Mouse (Mus musculus) MEL (cell line): ENCODE data around the gene Gm42674. TPM values are rescaled to one million over a fixed set of nuclear protein-coding genes. Genes with fewer than 3 reads are reported as not detected.

ENCODE experiments used
- DNase-seq: peaks from one replicate; pipeline ENCODE4 v3.0.0; 2011; ENCODE audit warnings: low read depth, low spot score
- H3K27ac ChIP-seq: 2 replicates; pipeline ENCODE4 v1.5.1; 2012; ENCODE audit warnings: low read depth, mild to moderate bottlenecking, control low read depth, low read length, moderate library complexity; ENCODE audit not compliant: control insufficient read depth
- H3K27me3 ChIP-seq, 2 experiments: fragments of 150-350 bp in 1 of 2; sonication (generic) in 1 of 2; 2 replicates each; pipeline ENCODE4 v1.6.1; 2012; ENCODE audit warnings: low read length in 2 of 2, mild to moderate bottlenecking in 2 of 2, improper control_type of control experiment in 1 of 2, moderate library complexity in 1 of 2; ENCODE audit not compliant: insufficient read depth in 2 of 2, control insufficient read depth in 1 of 2
- H3K36me3 ChIP-seq, 2 experiments: 2 replicates each; pipeline ENCODE4 v1.6.1; 2012 to 2014; ENCODE audit warnings: low read length in 2 of 2, improper control_type of control experiment in 1 of 2, inconsistent platforms in 1 of 2, mild to moderate bottlenecking in 1 of 2; ENCODE audit not compliant: insufficient read depth in 2 of 2, control insufficient read depth in 1 of 2
- H3K4me1 ChIP-seq, 2 experiments: fragments of 150-350 bp in 1 of 2; sonication (generic) in 1 of 2; 2 replicates each; pipeline ENCODE4 v1.6.1; 2012; ENCODE audit warnings: low read length in 2 of 2, improper control_type of control experiment in 1 of 2, mild to moderate bottlenecking in 1 of 2; ENCODE audit not compliant: insufficient read depth in 2 of 2, control insufficient read depth in 1 of 2
- H3K4me3 ChIP-seq, 2 experiments: fragments of 150-350 bp in 1 of 2; sonication (generic) in 1 of 2; 2 replicates each; pipeline ENCODE4 v1.5.1; 2012; ENCODE audit warnings: low read depth in 2 of 2, low read length in 2 of 2, mild to moderate bottlenecking in 2 of 2, moderate library complexity in 2 of 2, control low read depth in 1 of 2, improper control_type of control experiment in 1 of 2; ENCODE audit not compliant: control insufficient read depth in 1 of 2, insufficient read depth in 1 of 2
- H3K79me2 ChIP-seq: 2 replicates; pipeline ENCODE4 v1.6.1; 2012; ENCODE audit warnings: mild to moderate bottlenecking, low read length, moderate library complexity; ENCODE audit not compliant: control insufficient read depth, poor library complexity, insufficient read depth
- H3K9ac ChIP-seq: 2 replicates; pipeline ENCODE4 v1.6.1; 2012; ENCODE audit warnings: low read depth, mild to moderate bottlenecking, control low read depth, low read length, moderate library complexity; ENCODE audit not compliant: control insufficient read depth, poor library complexity, severe bottlenecking
- H3K9me3 ChIP-seq: fragments of 150-350 bp; sonication (generic); replicated peaks from 2 replicates; pipeline ENCODE4 v1.6.1; 2012; ENCODE audit warnings: mild to moderate bottlenecking, low read length, improper control_type of control experiment, moderate library complexity; ENCODE audit not compliant: insufficient read depth
- BHLHE40 ChIP-seq: IDR thresholded peaks from 2 replicates; pipeline ENCODE4 v1.6.1; 2012; ENCODE audit warnings: low read depth, mild to moderate bottlenecking, inconsistent platforms, low read length, improper control_type of control experiment, borderline replicate concordance
- CTCF ChIP-seq, 3 experiments: IDR thresholded peaks in 2 of 3; conservative IDR thresholded peaks in 1 of 3; 2 replicates each; pipeline ENCODE4 v1.5.1; 2011 to 2012; ENCODE audit warnings: low read length in 3 of 3, low read depth in 2 of 3, mild to moderate bottlenecking in 2 of 3, improper control_type of control experiment in 1 of 3, inconsistent platforms in 1 of 3, mixed read lengths in 1 of 3, moderate library complexity in 1 of 3; ENCODE audit not compliant: control insufficient read depth in 1 of 3, insufficient read depth in 1 of 3, poor library complexity in 1 of 3, severe bottlenecking in 1 of 3
- EP300 ChIP-seq, 2 experiments: IDR thresholded peaks; 2 replicates each; pipeline ENCODE4 v1.6.1; 2011; ENCODE audit warnings: improper control_type of control experiment in 2 of 2, low read length in 2 of 2, low read depth in 1 of 2, mild to moderate bottlenecking in 1 of 2
- GATA1 ChIP-seq: IDR thresholded peaks from 2 replicates; pipeline ENCODE4 v1.6.1; 2011; ENCODE audit warnings: low read depth, low read length, improper control_type of control experiment
- HCFC1 ChIP-seq: IDR thresholded peaks from 2 replicates; pipeline ENCODE4 v1.6.1; 2012; ENCODE audit warnings: low read depth, mild to moderate bottlenecking, inconsistent platforms, low read length, improper control_type of control experiment, moderate library complexity
- MAX ChIP-seq: IDR thresholded peaks from 2 replicates; pipeline ENCODE4 v1.6.1; 2011; ENCODE audit warnings: low read length, improper control_type of control experiment
- MAZ ChIP-seq: IDR thresholded peaks from 2 replicates; pipeline ENCODE4 v1.6.1; 2012; ENCODE audit warnings: low read depth, mild to moderate bottlenecking, inconsistent platforms, low read length, improper control_type of control experiment
- NELFE ChIP-seq: IDR thresholded peaks from 2 replicates; pipeline ENCODE4 v1.6.1; 2011; ENCODE audit warnings: low read depth, low read length, improper control_type of control experiment
- NRF1 ChIP-seq: IDR thresholded peaks from 2 replicates; pipeline ENCODE4 v1.6.1; 2014; ENCODE audit warnings: low read depth, mild to moderate bottlenecking, inconsistent platforms, low read length, improper control_type of control experiment, moderate library complexity; ENCODE audit not compliant: poor library complexity, insufficient read depth, severe bottlenecking
- POLR2A ChIP-seq, 2 experiments: IDR thresholded peaks; 2 replicates each; pipeline ENCODE4 v1.6.1; 2011 to 2012; ENCODE audit warnings: low read length in 2 of 2, mild to moderate bottlenecking in 2 of 2, control low read depth in 1 of 2, improper control_type of control experiment in 1 of 2, low read depth in 1 of 2, moderate library complexity in 1 of 2; ENCODE audit not compliant: control insufficient read depth in 1 of 2, insufficient read depth in 1 of 2, poor library complexity in 1 of 2
- POLR2AphosphoS5 ChIP-seq: IDR thresholded peaks from 2 replicates; pipeline ENCODE4 v1.6.1; 2012; ENCODE audit warnings: low read depth, borderline replicate concordance, mild to moderate bottlenecking, inconsistent platforms, low read length, moderate library complexity, mixed read lengths
- RAD21 ChIP-seq: IDR thresholded peaks from 2 replicates; pipeline ENCODE4 v1.6.1; 2011; ENCODE audit warnings: mild to moderate bottlenecking, low read depth, low read length, improper control_type of control experiment
- SIN3A ChIP-seq: IDR thresholded peaks from 2 replicates; pipeline ENCODE4 v1.6.1; 2012; ENCODE audit warnings: low read length, improper control_type of control experiment, inconsistent platforms
- SMC3 ChIP-seq: IDR thresholded peaks from 2 replicates; pipeline ENCODE4 v1.6.1; 2011; ENCODE audit warnings: low read depth, low read length, improper control_type of control experiment
- TBP ChIP-seq: IDR thresholded peaks from 2 replicates; pipeline ENCODE4 v1.8.0; 2011; ENCODE audit warnings: low read depth, low read length, improper control_type of control experiment
- TCF12 ChIP-seq: IDR thresholded peaks from 2 replicates; pipeline ENCODE4 v1.6.1; 2014; ENCODE audit warnings: low read depth, mild to moderate bottlenecking, inconsistent platforms, low read length, improper control_type of control experiment, moderate library complexity
- ZC3H11A ChIP-seq: IDR thresholded peaks from 2 replicates; pipeline ENCODE4 v1.6.1; 2012; ENCODE audit warnings: low read depth, mild to moderate bottlenecking, inconsistent platforms, low read length, improper control_type of control experiment
- ZMIZ1 ChIP-seq: IDR thresholded peaks from 2 replicates; pipeline ENCODE4 v1.6.1; 2012; ENCODE audit warnings: low read depth, mild to moderate bottlenecking, inconsistent platforms, low read length, improper control_type of control experiment, moderate library complexity
- ZNF384 ChIP-seq: IDR thresholded peaks from 2 replicates; pipeline ENCODE4 v1.6.1; 2012; ENCODE audit warnings: low read depth, mild to moderate bottlenecking, inconsistent platforms, low read length, improper control_type of control experiment
- polyA plus RNA-seq, 2 experiments: library from polyadenylated mRNA; stranded (reverse) in 1 of 2; unstranded in 1 of 2; fragments of >175 nt in 1 of 2; fragments of >200 nt in 1 of 2; gene quantifications; 2 replicates each; pipeline versions ENCODE4 v1.2.1 to v1.2.4; 2012; ENCODE audit warnings: low replicate concordance in 2 of 2, low read depth in 1 of 2; ENCODE audit not compliant: insufficient read length in 2 of 2, insufficient read depth in 1 of 2, missing spikeins in 1 of 2
- total RNA-seq: library from RNA; depleted of rRNA; stranded (reverse); fragments of 300-350 nt; gene quantifications from 2 replicates; pipeline ENCODE4 v1.2.3, GENCODE M21; 2012; rRNA removed

Gm42674 gene
- total and polyA plus RNA-seq, 3 experiments, result not detected

GRCm38 (mm10) chr3:90652878-90653508 is 51.3 kb downstream of the Gm42674 start:
- no peak overlapping the region for H3K4me3 ChIP-seq
- H3K9me3 ChIP-seq, result no peaks in the 10 kb centered on the region
- H3K4me1 ChIP-seq, result no peaks in the 10 kb centered on the region
- H3K27me3 ChIP-seq, result peaks cover 3 to 5% of the 10 kb centered on the region in 2 experiments; a peak in 3 of 4 replicates
- TF ChIP-seq CTCF (IDR thresholded peaks at IDR 0.05 in 2 of 3, conservative IDR thresholded peaks at IDR 0.05 in 1 of 3; ENCODE audit: control insufficient read depth in 1 of 3, insufficient read depth in 1 of 3, low read depth in 2 of 3, low read length in 3 of 3, poor library complexity in 1 of 3, severe bottlenecking in 1 of 3) (peak; percentile 71 to 92 (median 88)), POLR2AphosphoS5 (no peak), MAZ (no peak), TCF12 (no peak), BHLHE40 (no peak), ZC3H11A (peak; percentile 69), RAD21 (peak; percentile 90), SMC3 (peak; percentile 67), NRF1 (no peak; the same call in 1 of the 2 replicates)
- TF ChIP-seq, all 39 proteins: peak for 4
- Histone ChIP-seq H3K79me2 (no peaks in the 10 kb centered on the region), H3K36me3 (no peaks in the 10 kb centered on the region), H3K9ac (no peak overlapping the region), H3K27ac (no peak overlapping the region)
- DNase-seq, result peak; percentile 68

DNA sequence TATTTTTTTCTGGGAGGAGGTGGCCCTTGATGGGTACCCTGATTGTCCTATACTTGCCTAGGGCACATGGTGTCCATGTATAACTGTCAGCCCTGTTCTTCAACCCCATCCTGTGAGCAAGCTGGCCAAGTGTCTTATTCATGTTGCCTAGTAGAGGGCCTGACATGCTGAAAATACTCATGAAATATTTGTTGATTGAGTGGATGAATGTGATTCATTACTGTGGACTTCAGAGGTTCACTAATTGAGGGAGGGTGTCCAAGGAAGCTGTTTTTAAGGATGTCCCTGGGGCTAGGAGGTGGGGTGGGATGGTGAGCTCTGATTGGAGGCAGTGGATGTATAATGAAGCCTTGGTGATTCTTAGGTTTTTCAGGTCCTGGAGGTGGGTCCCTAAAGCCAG is 52.0 kb downstream of the Gm42674 start, which contains the start of gene S100a7a:
S100a7a (plus strand) TSS at position 301 of the 400 bp plus-strand sequence.
- no peak for TF ChIP-seq MAX
- no peak for TF ChIP-seq POLR2AphosphoS5
- TF ChIP-seq ZNF384, result no peak
- no peak for TF ChIP-seq RAD21
- no peak for TF ChIP-seq NRF1
- TF ChIP-seq ZMIZ1, result no peak
- TF ChIP-seq EP300 (IDR thresholded peaks at IDR 0.05; ENCODE audit: low read depth in 1 of 2, low read length in 2 of 2), result no peak
- TF ChIP-seq ZC3H11A, result no peak
- TF ChIP-seq GATA1, result no peak
- no peak for TF ChIP-seq SIN3A
- TF ChIP-seq TBP, result no peak
- TF ChIP-seq NELFE, result no peak
- no peak for TF ChIP-seq HCFC1
- TF ChIP-seq POLR2A (IDR thresholded peaks at IDR 0.05; ENCODE audit: control insufficient read depth in 1 of 2, insufficient read depth in 1 of 2, low read depth in 1 of 2, low read length in 2 of 2, poor library complexity in 1 of 2), result no peak
- no peaks in the 10 kb centered on the region for H3K79me2 ChIP-seq
- H3K36me3 ChIP-seq, result no peaks in the 10 kb centered on the region
- H3K9me3 ChIP-seq, result no peaks in the 10 kb centered on the region
- no peak for DNase-seq
- H3K4me1 ChIP-seq, result no peaks in the 10 kb centered on the region
- H3K27ac ChIP-seq, result no peak within 1 kb of the TSS
- H3K9ac ChIP-seq, result no peak within 1 kb of the TSS
- H3K27me3 ChIP-seq, result peaks cover 3 to 5% of the 10 kb centered on the region in 2 experiments; a peak in 3 of 4 replicates
- H3K4me3 ChIP-seq, result no peak within 1 kb of the TSS

Other genes starting within 250 kb of the Gm42674 start
- gene Slc27a3, start 212.0 kb upstream of the Gm42674 start, total RNA-seq, result 1.4 and 1.9 TPM in 2 replicates
- gene Slc27a3, start 212.0 kb upstream of the Gm42674 start, polyA plus RNA-seq, result 1 to 10 TPM in 1 of 2 experiments, not detected in 1; 2.8 TPM
- gene Ints3, start 168.3 kb upstream of the Gm42674 start, total RNA-seq, result 55.9 and 58.5 TPM in 2 replicates
- 100 to 1,000 TPM; 101 to 115 TPM for gene Ints3, start 168.3 kb upstream of the Gm42674 start, polyA plus RNA-seq
- gene Npr1, start 136.0 kb upstream of the Gm42674 start, total RNA-seq, result not detected in 2 replicates
- under 1 TPM in 1 of 2 experiments, not detected in 1; 0.11 TPM for gene Npr1, start 136.0 kb upstream of the Gm42674 start, polyA plus RNA-seq
- 162 and 175 TPM in 2 replicates for gene Ilf2, start 125.8 kb upstream of the Gm42674 start, total RNA-seq
- 100 to 1,000 TPM; 107 to 223 TPM for gene Ilf2, start 125.8 kb upstream of the Gm42674 start, polyA plus RNA-seq
- gene Snapin, start 110.9 kb upstream of the Gm42674 start, total RNA-seq, result 24.5 and 25.2 TPM in 2 replicates
- gene Snapin, start 110.9 kb upstream of the Gm42674 start, polyA plus RNA-seq, result 10 to 100 TPM in 1 of 2 experiments, not detected in 1; 46.8 TPM
- gene Chtop, start 92.4 kb upstream of the Gm42674 start, total RNA-seq, result 201 and 202 TPM in 2 replicates
- gene Chtop, start 92.4 kb upstream of the Gm42674 start, polyA plus RNA-seq, result 100 to 1,000 TPM in 1 of 2 experiments, not detected in 1; 320 TPM
- 8.7 and 14.4 TPM in 2 replicates for gene S100a1, start 87.5 kb upstream of the Gm42674 start, total RNA-seq
- 10 to 100 TPM in 1 of 2 experiments, not detected in 1; 22.2 TPM for gene S100a1, start 87.5 kb upstream of the Gm42674 start, polyA plus RNA-seq
- gene S100a13, start 87.5 kb upstream of the Gm42674 start, total RNA-seq, result 26.1 and 29.9 TPM in 2 replicates
- 10 to 100 TPM in 1 of 2 experiments, not detected in 1; 22.0 TPM for gene S100a13, start 87.5 kb upstream of the Gm42674 start, polyA plus RNA-seq
- not detected in 2 replicates for gene S100a14, start 75.0 kb upstream of the Gm42674 start, total RNA-seq
- not detected for gene S100a14, start 75.0 kb upstream of the Gm42674 start, polyA plus RNA-seq
- not detected in 2 replicates for gene S100a16, start 64.7 kb upstream of the Gm42674 start, total RNA-seq
- not detected for gene S100a16, start 64.7 kb upstream of the Gm42674 start, polyA plus RNA-seq
- gene S100a3, start 41.3 kb upstream of the Gm42674 start, total RNA-seq, result 0.04 TPM in 1 of 2 replicates, not detected in the other
- gene S100a3, start 41.3 kb upstream of the Gm42674 start, polyA plus RNA-seq, result under 1 TPM in 1 of 2 experiments, not detected in 1; 0.03 TPM
- not detected in 2 replicates for gene S100a2, start 11.7 kb upstream of the Gm42674 start, total RNA-seq
- not detected for gene S100a2, start 11.7 kb upstream of the Gm42674 start, polyA plus RNA-seq
- gene S100a4, start 1.9 kb downstream of the Gm42674 start, total RNA-seq, result 0.73 and 0.82 TPM in 2 replicates
- gene S100a4, start 1.9 kb downstream of the Gm42674 start, polyA plus RNA-seq, result 1 to 10 TPM in 1 of 2 experiments, not detected in 1; 2.3 TPM
- gene S100a5, start 6.6 kb downstream of the Gm42674 start, total RNA-seq, result not detected in 2 replicates
- not detected for gene S100a5, start 6.6 kb downstream of the Gm42674 start, polyA plus RNA-seq
- gene S100a6, start 11.0 kb downstream of the Gm42674 start, total RNA-seq, result 0.85 and 2.1 TPM in 2 replicates
- gene S100a6, start 11.0 kb downstream of the Gm42674 start, polyA plus RNA-seq, result 1 to 10 TPM in 1 of 2 experiments, not detected in 1; 4.7 TPM
- not detected in 2 replicates for gene S100a7a, start 52.1 kb downstream of the Gm42674 start, total RNA-seq
- not detected for gene S100a7a, start 52.1 kb downstream of the Gm42674 start, polyA plus RNA-seq
- not detected in 2 replicates for gene S100a8, start 67.1 kb downstream of the Gm42674 start, total RNA-seq
- not detected for gene S100a8, start 67.1 kb downstream of the Gm42674 start, polyA plus RNA-seq
- not detected in 2 replicates for gene S100a9, start 93.8 kb downstream of the Gm42674 start, total RNA-seq
- gene S100a9, start 93.8 kb downstream of the Gm42674 start, polyA plus RNA-seq, result not detected
- gene Pglyrp4, start 125.0 kb downstream of the Gm42674 start, total RNA-seq, result not detected in 2 replicates
- not detected for gene Pglyrp4, start 125.0 kb downstream of the Gm42674 start, polyA plus RNA-seq
- gene Gm5849, start 176.0 kb downstream of the Gm42674 start, total RNA-seq, result not detected in 2 replicates
- gene Gm5849, start 176.0 kb downstream of the Gm42674 start, polyA plus RNA-seq, result not detected